9 mouse cellular contexts compared by ENCODE assay signal in genomic region chr19:41618153-41618657, GRCm38 (mm10). TPM values are rescaled to one million over a fixed set of nuclear protein-coding genes. Genes with fewer than 3 reads are reported as not detected.
A peak's percentile ranks its signal among the peaks of the same experiment; 100 is the strongest.
DNase-seq lines count a peak whose midpoint lies in the region; ATAC-seq lines count a peak whose summit lies in the region.
"Had no signal": no experiment of that assay in that cellular context is flagged by ENCODE, and none has a peak within 500 bp of the region (broad histone marks: within the 10 kb centered on the region; RNA-seq: fewer than 3 reads in every experiment).

No protein-coding gene starts in this region.

- no peaks in the 10 kb centered on the region for H3K9me3 ChIP-seq in embryonic facial prominence, embryonic 14.5 days (ENCODE audit: control insufficient read depth, low read length)

- no peak overlapping the region for H3K9ac ChIP-seq in embryonic facial prominence, embryonic 14.5 days (ENCODE audit: low read depth, low read length)

- DNase-seq in layer of hippocampus, adult 11-12 months (ENCODE audit: low spot score) = peak; percentile 46
- DNase-seq in layer of hippocampus, adult 8-10 months (ENCODE audit: low spot score in 2 of 2) = no peak
- DNase-seq in Muller cell, postnatal 12 days (ENCODE audit: inconsistent ontology term) = peak; percentile 31
- peak; percentile 84 for DNase-seq in embryonic facial prominence, embryonic 14.5 days (ENCODE audit: low spot score)
- peak; percentile 57 for DNase-seq in mesoderm, embryonic 11.5 days (ENCODE audit: low read depth, low spot score)
- DNase-seq in thymus, postnatal 0 days (ENCODE audit: low spot score) = no peak
- no peak for DNase-seq in layer of hippocampus, postnatal 10 days (ENCODE audit: low spot score in 2 of 2)
- DNase-seq: thymus, adult 18-20 months had no signal

- peaks cover 19% of the 10 kb centered on the region for H3K27me3 ChIP-seq in embryonic facial prominence, embryonic 14.5 days (replicated peaks; ENCODE audit: control insufficient read depth, insufficient read depth, low read length)

- H3K4me2 ChIP-seq in embryonic facial prominence, embryonic 14.5 days (ENCODE audit: low read depth, low read length) = no peak overlapping the region

- H3K27ac ChIP-seq in embryonic facial prominence, embryonic 14.5 days (replicated peaks; ENCODE audit: low read depth, low read length) = peak overlapping the region; percentile 50; the same call in 1 of the 2 replicates
- H3K27ac ChIP-seq: macrophage had no signal

- ATAC-seq in embryonic facial prominence, embryonic 14.5 days (ENCODE audit: low read depth) = peak; percentile 66

- no peak overlapping the region for H3K4me3 ChIP-seq in embryonic facial prominence, embryonic 14.5 days (ENCODE audit: low read depth, low read length)

- H3K36me3 ChIP-seq in embryonic facial prominence, embryonic 14.5 days (ENCODE audit: control insufficient read depth, insufficient read depth, low read length) = no peaks in the 10 kb centered on the region

- peaks cover 26% of the 10 kb centered on the region for H3K4me1 ChIP-seq in embryonic facial prominence, embryonic 14.5 days (ENCODE audit: control insufficient read depth, insufficient read depth, low read length)

- WGBS in embryonic facial prominence, embryonic 14.5 days = 27% methylated on average over 6 of the region's 6 CpGs

RNA-seq across cellular contexts. Expression of gene Gm340, which starts 36.0 kb away (rescaled TPM):
- 10 to 100 TPM; 12.5 to 15.6 (median 13.9) TPM for total RNA-seq in layer of hippocampus, adult 8-10 months (2022)
- polyA plus RNA-seq in embryonic facial prominence, embryonic 14.5 days (2014; fragmentation: Nextera tagmentation; extraction: Ambion mirVana) = 3.5 and 3.8 TPM in 2 replicates
- polyA plus RNA-seq in thymus, postnatal 0 days (2015; fragmentation: Nextera tagmentation; extraction: Ambion mirVana) = 2.0 and 2.1 TPM in 2 replicates
- 10 to 100 TPM in 1 of 2 experiments, 1 to 10 TPM in 1; 9.4 to 11.4 TPM for total RNA-seq in layer of hippocampus, postnatal 10 days (2021)

Comparison
In these comparisons a context has a peak if more than half of its experiments do, and no peak if none do; other contexts are left out.
1. DNase-seq: peak in layer of hippocampus, adult 11-12 months (single experiment), Muller cell, postnatal 12 days (single experiment), embryonic facial prominence, embryonic 14.5 days (single experiment) and mesoderm, embryonic 11.5 days (single experiment); none in layer of hippocampus, adult 8-10 months (0 of 2), thymus, postnatal 0 days (single experiment) and layer of hippocampus, postnatal 10 days (0 of 2).